Mouse (Mus musculus) NIH3T3 (cell line): Measurements from ENCODE around the gene Gm28230.

Source experiments
- DNase-seq: peaks from one replicate; pipeline ENCODE4 v3.0.0-alpha.2; 2012; ENCODE audit warnings: low read depth

Gene Gm28230

GRCm38 (mm10) chr2:74704393-74704998 is 22.0 kb upstream of the Gm28230 start, which contains the start of gene Hoxd8:
Gene Hoxd8, plus strand, starts transcription at chr2:74704615.
- DNase-seq, result peak; percentile 94

- DNase-seq, result peak; percentile 77
These were observed 21.5 kb upstream of the Gm28230 start for GRCm38 (mm10) chr2:74704999-74705466.

DNA sequence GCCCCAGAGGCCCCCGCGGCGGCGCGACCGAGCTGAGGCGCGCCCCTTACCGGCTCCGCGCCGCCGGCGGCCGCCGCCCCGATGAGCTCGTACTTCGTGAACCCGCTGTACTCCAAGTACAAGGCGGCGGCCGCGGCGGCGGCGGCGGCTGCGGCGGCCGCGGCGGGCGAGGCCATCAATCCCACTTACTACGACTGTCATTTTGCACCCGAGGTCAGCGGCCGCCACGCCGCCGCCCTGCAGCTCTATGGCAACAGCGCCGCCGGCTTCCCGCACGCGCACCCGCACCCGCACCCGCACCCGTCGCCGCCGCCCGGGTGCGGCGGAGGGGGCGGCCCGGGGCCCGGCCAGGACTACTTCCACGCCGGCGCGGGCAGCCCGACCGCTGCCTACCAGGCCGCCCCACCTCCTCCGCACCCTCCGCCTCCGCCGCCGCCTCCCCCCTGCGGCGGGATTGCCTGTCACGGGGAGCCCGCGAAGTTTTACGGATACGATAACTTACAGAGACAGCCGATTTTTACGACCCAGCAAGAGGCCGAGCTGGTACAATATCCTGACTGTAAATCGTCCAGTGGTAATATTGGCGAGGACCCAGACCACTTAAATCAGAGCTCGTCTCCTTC is 20.9 kb upstream of the Gm28230 start:
- DNase-seq, result peak; percentile 89

DNA sequence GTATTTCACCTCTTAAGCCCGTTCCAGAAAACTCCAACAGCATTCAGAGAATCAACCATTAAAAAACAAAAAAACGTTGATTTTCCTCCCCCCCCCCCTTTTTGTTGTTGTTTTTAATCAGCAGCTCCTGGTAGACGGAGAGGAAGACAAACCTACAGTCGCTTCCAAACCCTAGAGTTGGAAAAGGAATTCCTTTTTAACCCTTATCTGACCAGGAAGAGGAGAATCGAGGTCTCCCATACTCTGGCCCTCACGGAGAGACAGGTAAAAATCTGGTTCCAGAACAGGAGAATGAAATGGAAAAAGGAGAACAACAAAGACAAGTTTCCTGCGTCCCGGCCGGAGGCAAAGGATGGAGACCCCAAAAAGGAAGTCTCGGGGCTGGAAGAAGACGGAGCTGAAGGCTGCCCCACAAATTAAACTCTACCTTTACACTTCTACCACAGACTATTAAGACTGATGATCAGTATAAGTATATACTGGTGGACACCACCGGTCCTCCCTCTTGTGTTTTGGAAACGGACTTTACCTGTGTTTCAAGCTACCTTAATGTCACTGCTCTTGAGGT is 20.1 kb upstream of the Gm28230 start:
- DNase-seq, result no peak

- no peak for DNase-seq
These were observed 18.9 kb upstream of the Gm28230 start for GRCm38 (mm10) chr2:74707599-74707998.

- peak; percentile 33 for DNase-seq
These were observed 17.9 kb upstream of the Gm28230 start for GRCm38 (mm10) chr2:74708676-74709075.

DNA sequence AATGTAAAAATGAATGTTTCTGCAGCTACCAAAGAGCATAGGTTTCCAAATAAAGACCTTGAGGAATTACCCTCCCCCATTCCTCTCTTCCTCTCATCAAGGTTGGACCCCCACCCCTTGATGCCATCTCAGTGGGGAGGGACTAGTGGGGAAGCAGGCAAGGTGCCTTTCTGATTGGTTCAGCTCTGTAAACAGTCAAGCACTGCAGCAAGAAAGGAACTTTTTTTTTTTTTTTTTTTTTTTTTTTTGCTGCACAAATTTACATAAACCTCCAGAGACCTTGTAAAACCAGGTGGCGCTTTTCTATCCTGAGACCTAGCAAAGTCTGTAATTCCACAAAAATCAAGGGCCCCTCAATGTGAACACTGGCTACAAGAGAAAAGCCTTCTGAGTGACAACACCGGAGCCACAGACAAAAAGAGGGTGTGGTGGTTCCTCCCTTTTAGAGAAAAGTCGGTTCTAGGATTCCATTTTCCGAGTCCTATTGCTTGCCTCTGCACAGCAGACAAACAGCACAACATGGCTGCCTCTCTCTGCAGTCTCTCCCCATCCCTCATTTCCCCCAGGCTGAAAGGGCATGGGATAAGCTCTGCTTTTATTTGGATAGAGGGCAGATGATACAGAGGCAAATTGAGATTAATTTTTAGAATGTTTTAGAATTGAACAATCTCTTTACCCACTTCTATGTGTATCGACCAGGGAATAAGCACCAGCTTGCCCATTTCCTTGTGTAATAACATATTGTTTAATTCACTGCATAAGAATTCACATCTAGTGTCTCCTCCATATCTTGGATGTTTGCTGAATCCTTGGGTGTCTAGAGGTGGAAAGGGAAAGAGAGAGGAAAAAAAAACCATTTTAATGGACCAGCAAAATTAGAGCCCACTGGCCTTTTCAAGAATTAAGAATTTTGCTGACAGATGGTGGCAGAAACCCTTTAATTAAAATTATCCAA is 16.8 kb upstream of the Gm28230 start:
- no peak for DNase-seq

DNA sequence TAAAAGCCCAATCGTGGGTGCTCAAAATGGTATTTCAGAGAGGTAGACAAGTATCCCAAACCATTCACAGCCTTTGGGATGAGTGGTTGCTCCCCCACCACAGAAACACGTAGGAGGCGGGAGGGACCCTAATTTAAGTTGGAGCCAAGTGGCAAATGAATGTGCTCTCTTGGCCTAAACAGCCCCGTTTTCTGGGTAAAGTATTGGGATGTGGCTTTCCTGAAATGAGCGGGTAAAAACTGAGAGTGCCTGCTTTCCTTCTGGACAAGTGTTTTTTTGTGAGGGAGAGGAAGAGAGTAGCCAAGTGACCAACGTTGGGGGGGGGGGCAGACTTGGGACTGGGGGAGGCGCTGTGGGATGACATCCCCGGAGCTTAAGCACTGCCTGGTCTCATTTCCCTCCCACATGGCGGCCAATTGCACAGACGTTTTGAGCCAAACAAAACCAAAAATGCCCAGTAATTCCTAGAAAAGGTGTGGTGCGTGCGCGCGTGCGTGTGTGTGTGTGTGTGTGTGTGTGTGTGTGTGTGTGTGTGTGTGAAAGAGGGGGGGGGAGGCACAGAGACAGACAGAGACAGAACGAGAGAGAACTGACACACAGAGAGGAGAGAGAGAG is 15.5 kb upstream of the Gm28230 start:
- peak; percentile 79 for DNase-seq

DNA sequence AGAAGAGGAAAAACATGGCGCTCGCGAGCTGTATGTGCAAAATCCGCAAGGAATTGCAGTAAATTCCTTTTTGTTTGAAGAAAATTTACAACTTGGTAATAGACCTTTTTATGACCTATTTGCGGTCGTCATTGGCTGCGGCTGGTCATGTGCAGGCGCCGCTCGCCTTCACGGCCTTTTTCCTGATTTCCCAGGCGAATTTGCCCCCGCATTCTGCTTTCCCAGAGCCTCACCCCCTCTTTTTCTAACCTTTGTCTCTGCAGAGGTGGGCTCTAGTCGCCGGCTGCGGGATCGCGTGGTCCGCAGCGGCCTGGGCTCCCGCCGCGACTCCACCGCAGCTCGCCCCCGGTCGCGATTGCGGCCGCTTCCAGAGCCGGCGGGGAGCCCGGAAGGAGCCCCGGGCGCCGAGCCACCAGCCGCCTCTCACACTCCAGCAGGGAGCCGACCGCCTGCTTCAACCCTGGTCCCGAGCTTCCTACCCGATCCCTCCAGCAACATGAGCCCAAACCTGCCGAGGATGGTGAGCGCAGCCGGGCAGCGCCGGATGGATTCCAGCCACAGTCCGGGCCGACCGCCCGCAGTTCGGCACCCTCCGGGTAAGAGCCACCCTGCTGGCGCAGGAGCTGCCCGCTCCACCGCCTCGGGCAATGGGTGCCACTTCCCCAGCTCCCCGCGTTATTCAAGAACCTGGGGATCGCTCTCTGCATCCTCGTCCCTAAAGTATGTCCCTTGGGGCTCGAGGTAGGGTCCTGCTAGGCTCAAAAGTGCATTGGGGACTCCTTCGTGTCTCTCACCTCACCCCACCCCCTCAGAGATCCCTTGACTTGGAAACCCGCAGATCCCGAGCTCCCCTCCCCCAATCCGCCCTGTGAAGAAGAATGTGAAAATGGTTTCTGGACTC is 14.6 kb upstream of the Gm28230 start, which contains the start of the genes Hoxd3 and Hoxd4:
Gene Hoxd3 (plus strand): TSS at position 207 of the 901 bp plus-strand sequence.
Gene Hoxd4 (plus strand): TSS at position 209 of the 901 bp plus-strand sequence.
- peak; percentile 76 for DNase-seq

GRCm38 (mm10) chr2:74713239-74714150 is 13.0 kb upstream of the Gm28230 start:
- peak; percentile 28 for DNase-seq

DNA sequence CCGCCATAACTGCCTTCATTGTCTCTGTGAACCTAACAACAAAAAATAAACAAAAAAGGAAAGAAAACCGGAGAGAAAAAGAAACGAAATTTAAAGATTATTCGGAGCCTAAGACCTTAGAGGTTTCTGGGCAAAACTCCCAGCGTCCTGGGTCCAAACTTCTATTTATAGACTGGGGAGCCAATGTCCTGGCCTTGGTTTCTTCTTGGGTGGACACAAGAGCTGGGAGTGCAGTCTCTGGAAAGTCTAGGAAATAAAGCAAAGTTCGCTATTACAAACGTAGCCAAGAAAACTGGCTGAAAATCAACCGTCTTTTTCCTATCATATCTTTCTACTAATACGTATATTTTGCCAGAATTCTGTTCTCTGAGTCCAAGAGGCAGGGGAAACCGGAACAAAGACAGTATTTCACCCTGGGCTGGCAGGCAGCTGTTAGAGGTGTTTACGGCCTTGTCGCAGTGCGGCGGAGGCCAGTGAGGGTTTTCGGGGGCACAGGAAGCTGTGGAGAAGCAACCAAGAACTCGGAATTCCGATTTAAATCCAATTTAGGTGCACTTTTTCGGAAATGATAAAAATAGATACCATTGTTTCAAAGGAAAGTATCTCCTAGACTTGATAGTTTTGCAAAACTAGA is 12.3 kb upstream of the Gm28230 start:
- DNase-seq, result peak; percentile 40

DNA sequence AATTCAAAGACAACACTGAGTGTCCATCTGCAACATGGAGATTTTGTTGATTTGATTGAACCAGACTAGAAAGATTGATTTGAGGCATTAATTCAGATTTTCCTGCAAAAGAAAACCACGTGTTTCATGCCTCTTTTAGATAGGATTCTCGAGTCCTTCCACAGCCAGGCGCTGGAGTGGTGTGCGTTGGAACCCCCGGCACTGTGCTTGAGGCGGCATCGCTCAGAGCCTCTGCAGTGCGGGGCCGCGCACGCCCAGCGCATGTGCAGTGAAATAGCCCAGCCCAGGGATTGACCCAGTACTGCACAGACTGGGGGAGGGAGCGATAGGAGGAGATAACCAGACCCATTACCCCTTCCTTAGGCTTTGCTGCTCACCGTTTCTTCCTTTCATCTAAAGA is 11.6 kb upstream of the Gm28230 start:
- DNase-seq, result peak; percentile 82

- peak; percentile 98 for DNase-seq
These were observed 10.9 kb upstream of the Gm28230 start for GRCm38 (mm10) chr2:74715504-74716241.

- DNase-seq, result no peak
These were observed 6.1 kb upstream of the Gm28230 start for GRCm38 (mm10) chr2:74720384-74720783.

- DNase-seq, result no peak
These were observed 5.5 kb upstream of the Gm28230 start for GRCm38 (mm10) chr2:74720955-74721491.

- DNase-seq, result no peak
These were observed 4.6 kb upstream of the Gm28230 start for GRCm38 (mm10) chr2:74721882-74722281.

DNA sequence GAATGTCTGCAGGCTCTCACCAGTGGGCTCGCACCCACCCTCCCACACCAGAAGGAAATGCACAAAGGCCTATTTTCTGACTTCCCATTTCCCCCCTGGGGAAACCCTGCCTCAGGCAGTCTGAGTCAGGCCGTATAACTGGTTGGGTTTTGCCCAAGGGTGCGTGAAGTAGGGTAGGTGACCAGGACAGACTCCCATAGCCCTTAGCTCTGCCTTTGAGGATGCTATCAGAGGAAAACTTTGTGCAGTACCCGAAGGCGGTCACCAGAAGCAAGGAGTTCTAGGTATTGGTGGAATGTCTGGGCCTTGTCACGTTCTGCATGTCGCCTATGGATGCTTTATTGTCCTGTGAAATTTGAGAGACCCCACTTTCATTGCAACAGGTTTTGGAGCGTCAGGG is 3.6 kb upstream of the Gm28230 start:
- no peak for DNase-seq
